In the genomic region with DNA sequence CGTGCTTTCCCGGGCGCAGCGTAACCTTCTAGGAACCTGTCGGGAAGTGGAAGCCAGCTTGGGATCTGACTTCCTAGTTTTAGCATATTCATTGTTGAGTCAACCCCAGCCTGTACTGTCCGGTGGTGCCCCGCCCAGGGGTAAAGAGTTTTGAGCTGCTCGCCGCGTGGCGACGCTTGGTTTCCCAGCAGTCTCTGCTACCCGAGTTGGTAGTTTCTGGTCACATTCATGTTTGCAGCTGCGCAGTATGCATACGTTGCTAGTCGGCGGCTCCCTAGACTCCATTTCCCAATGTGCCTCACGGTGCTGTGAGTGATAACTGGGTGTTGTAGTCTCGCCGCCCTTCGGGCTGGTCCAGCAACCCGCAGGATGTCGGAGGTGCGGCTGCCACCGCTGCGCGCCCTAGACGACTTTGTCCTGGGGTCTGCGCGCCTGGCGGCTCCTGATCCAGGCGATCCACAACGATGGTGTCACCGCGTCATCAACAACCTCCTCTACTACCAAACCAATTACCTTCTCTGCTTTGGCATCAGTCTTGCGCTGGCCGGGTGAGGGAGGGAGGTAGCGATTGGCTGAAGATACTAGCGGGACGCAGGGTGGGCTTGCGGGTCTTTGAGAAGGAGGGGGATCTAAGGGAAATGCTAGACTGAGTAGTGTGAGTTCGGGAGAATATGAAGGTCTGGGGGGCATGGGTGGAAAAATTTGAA, we compare ENCODE assay signal across 7 mouse cellular contexts. TPM values are rescaled to one million over a fixed set of nuclear protein-coding genes. Genes with fewer than 3 reads are reported as not detected.
DNase-seq lines count a peak whose midpoint lies in the region; ATAC-seq lines count a peak whose summit lies in the region.

A gene (plus strand): TSS at position 225 of the 707 bp plus-strand sequence.

- no peaks in the 10 kb centered on the region for H3K27me3 ChIP-seq in embryonic facial prominence, embryonic 10.5 days (replicated peaks; ENCODE audit: low read depth, poor library complexity, severe bottlenecking)
- H3K27me3 ChIP-seq in limb, embryonic 11.5 days (ENCODE audit: control insufficient read depth, insufficient read depth, low read length) = no peaks in the 10 kb centered on the region
- no peaks in the 10 kb centered on the region for H3K27me3 ChIP-seq in midbrain, embryonic 14.5 days (ENCODE audit: control insufficient read depth, insufficient read depth, low read length)

- peak; percentile 81 for DNase-seq in adrenal gland, postnatal 14 days
- peak; percentile 82 for DNase-seq in embryonic facial prominence, embryonic 10.5 days (ENCODE audit: low spot score)
- DNase-seq in kidney, adult 18-20 months = peak; percentile 71
- DNase-seq in limb, embryonic 11.5 days (ENCODE audit: low spot score) = peak; percentile 78
- DNase-seq in midbrain, embryonic 14.5 days = peak; percentile 90
- peak; percentile 55 to 63 for DNase-seq in spleen, adult 18-20 months

- H3K4me3 ChIP-seq in embryonic facial prominence, embryonic 10.5 days = peak within 1 kb of the TSS; percentile 60
- peak within 1 kb of the TSS; percentile 36 for H3K4me3 ChIP-seq in limb, embryonic 11.5 days (ENCODE audit: low read depth, low read length)
- peak within 1 kb of the TSS; percentile 44 for H3K4me3 ChIP-seq in midbrain, embryonic 14.5 days (replicated peaks; ENCODE audit: low read depth, low read length)

- peaks cover 36% of the 10 kb centered on the region for H3K36me3 ChIP-seq in embryonic facial prominence, embryonic 10.5 days (replicated peaks)
- no peaks in the 10 kb centered on the region for H3K36me3 ChIP-seq in limb, embryonic 11.5 days (ENCODE audit: control insufficient read depth, insufficient read depth, low read length)
- peaks cover 16% of the 10 kb centered on the region for H3K36me3 ChIP-seq in midbrain, embryonic 14.5 days (ENCODE audit: control insufficient read depth, insufficient read depth, low read length)

- peak within 1 kb of the TSS; percentile 51; the same call in 1 of the 2 replicates for H3K9ac ChIP-seq in limb, embryonic 11.5 days (ENCODE audit: low read length)
- peak within 1 kb of the TSS; percentile 49 for H3K9ac ChIP-seq in midbrain, embryonic 14.5 days (replicated peaks; ENCODE audit: low read length)

- H3K4me1 ChIP-seq in embryonic facial prominence, embryonic 10.5 days = peaks cover 5% of the 10 kb centered on the region; the same call in 1 of the 2 replicates
- H3K4me1 ChIP-seq in limb, embryonic 11.5 days (ENCODE audit: control insufficient read depth, insufficient read depth, low read length) = no peaks in the 10 kb centered on the region
- peaks cover 5% of the 10 kb centered on the region; the same call in 1 of the 2 replicates for H3K4me1 ChIP-seq in midbrain, embryonic 14.5 days (ENCODE audit: control insufficient read depth, insufficient read depth, low read length)

- H3K27ac ChIP-seq in embryonic facial prominence, embryonic 10.5 days (replicated peaks) = peak within 1 kb of the TSS; percentile 78
- H3K27ac ChIP-seq in limb, embryonic 11.5 days (replicated peaks; ENCODE audit: low read depth, low read length) = no peak within 1 kb of the TSS
- peak within 1 kb of the TSS; percentile 74 for H3K27ac ChIP-seq in midbrain, embryonic 14.5 days (replicated peaks; ENCODE audit: low read depth, low read length)

- H3K4me2 ChIP-seq in limb, embryonic 11.5 days (ENCODE audit: low read depth, severe bottlenecking) = peak within 1 kb of the TSS; percentile 53
- H3K4me2 ChIP-seq in midbrain, embryonic 14.5 days (ENCODE audit: low read length) = peak within 1 kb of the TSS; percentile 56

- WGBS in embryonic facial prominence, embryonic 10.5 days = 19% methylated on average over 42 of the region's 42 CpGs
- WGBS in limb, embryonic 11.5 days = 14% methylated on average over 42 of the region's 42 CpGs
- WGBS in midbrain, embryonic 14.5 days = 14% methylated on average over 42 of the region's 42 CpGs

- peaks cover 1% of the 10 kb centered on the region; the same call in 1 of the 2 replicates for H3K9me3 ChIP-seq in embryonic facial prominence, embryonic 10.5 days
- H3K9me3 ChIP-seq in limb, embryonic 11.5 days (ENCODE audit: control insufficient read depth, low read length) = no peaks in the 10 kb centered on the region
- no peaks in the 10 kb centered on the region for H3K9me3 ChIP-seq in midbrain, embryonic 14.5 days (ENCODE audit: control insufficient read depth, low read length)

- peak; percentile 90 for ATAC-seq in granulocyte monocyte progenitor cell, adult 5-6 weeks (replicated peaks; ENCODE audit: poor library complexity, severe bottlenecking)
- peak; percentile 90 for ATAC-seq in limb, embryonic 11.5 days (ENCODE audit: insufficient number of reproducible peaks, low FRiP score, low TSS enrichment, low read depth)
- peak; percentile 92 for ATAC-seq in midbrain, embryonic 14.5 days (ENCODE audit: low FRiP score, low TSS enrichment)

RNA-seq across cellular contexts. Expression of the gene that starts here (rescaled TPM):
- total RNA-seq in adrenal gland, postnatal 14 days (2021) = 11.1 and 11.8 TPM in 2 replicates
- 73.0 and 73.6 TPM in 2 replicates for polyA plus RNA-seq in embryonic facial prominence, embryonic 10.5 days (2016; fragmentation: Nextera tagmentation; extraction: Ambion mirVana)
- 4.3 and 16.1 TPM in 2 replicates for total RNA-seq in granulocyte monocyte progenitor cell, adult 5-6 weeks (2014; fragmentation: Nextera tagmentation)
- total RNA-seq in granulocyte monocyte progenitor cell, adult 5-6 weeks (2017) = 2.8 and 6.2 TPM in 2 replicates
- 85.7 and 99.5 TPM in 2 replicates for polyA plus RNA-seq in limb, embryonic 11.5 days (2014; fragmentation: Nextera tagmentation; extraction: Ambion mirVana)
- polyA plus RNA-seq in midbrain, embryonic 14.5 days (2014; fragmentation: Nextera tagmentation; extraction: Ambion mirVana) = 126 and 144 TPM in 2 replicates
